Mouse (Mus musculus) CH12.LX (cell line): ENCODE measurements at regions not wholly inside any gene's neighbourhood (a gene's known extent, or its start where the extent isn't known, plus 50 kb on each side); places are given as distances from the start of the nearest gene placed in this dataset.

Experiments used
- DNase-seq: peaks from one replicate; pipeline ENCODE4 v3.0.0-alpha.2; 2013; ENCODE audit errors: extremely low read depth
- H3K27ac ChIP-seq: 2 replicates; pipeline ENCODE4 v1.5.1; 2012; ENCODE audit warnings: low read depth, mild to moderate bottlenecking, control low read depth, moderate library complexity; ENCODE audit not compliant: insufficient read depth
- H3K27me3 ChIP-seq: replicated peaks from 2 replicates; pipeline ENCODE3; 2012; ENCODE audit warnings: inconsistent platforms
- H3K36me3 ChIP-seq, 2 experiments: replicated peaks in 1 of 2; 2 replicates each; pipeline versions ENCODE3 to v1.6.1; 2012; ENCODE audit warnings: inconsistent platforms in 1 of 2, low read length in 1 of 2, mild to moderate bottlenecking in 1 of 2, mixed read lengths in 1 of 2, moderate library complexity in 1 of 2; ENCODE audit not compliant: control insufficient read depth in 1 of 2, insufficient read depth in 1 of 2
- H3K4me1 ChIP-seq, 2 experiments: 2 replicates each; pipeline ENCODE4 v1.6.1; 2012; ENCODE audit warnings: inconsistent platforms in 1 of 2, moderate library complexity in 1 of 2; ENCODE audit not compliant: insufficient read depth in 2 of 2, control insufficient read depth in 1 of 2
- H3K4me2 ChIP-seq: 2 replicates; pipeline ENCODE4 v1.6.1; 2012; ENCODE audit warnings: low read depth, mild to moderate bottlenecking, control low read depth; ENCODE audit not compliant: poor library complexity, insufficient read depth, severe bottlenecking
- H3K4me3 ChIP-seq, 3 experiments: fragments of 150-350 bp in 1 of 3; sonication (generic) in 1 of 3; replicated peaks in 1 of 3; 2 replicates each; pipeline versions ENCODE3 to v1.5.1; 2011 to 2012; ENCODE audit warnings: low read depth in 2 of 3, low read length in 2 of 3, mild to moderate bottlenecking in 2 of 3, moderate library complexity in 2 of 3, control low read depth in 1 of 3, improper control_type of control experiment in 1 of 3, inconsistent platforms in 1 of 3, mixed read lengths in 1 of 3; ENCODE audit not compliant: poor library complexity in 1 of 3
- H3K79me2 ChIP-seq: replicated peaks from 2 replicates; pipeline ENCODE4 v1.6.1; 2012; ENCODE audit warnings: mild to moderate bottlenecking, moderate library complexity; ENCODE audit not compliant: control insufficient read depth, poor library complexity, insufficient read depth, severe bottlenecking; ENCODE audit errors: extremely low read depth
- H3K9ac ChIP-seq: 2 replicates; pipeline ENCODE4 v1.6.1; 2012; ENCODE audit warnings: low read depth, mild to moderate bottlenecking, control low read depth, moderate library complexity; ENCODE audit not compliant: insufficient read depth
- H3K9me3 ChIP-seq: replicated peaks from 2 replicates; pipeline ENCODE3; 2012; ENCODE audit warnings: low read length, inconsistent platforms, mixed read lengths
- CHD2 ChIP-seq: IDR thresholded peaks from 2 replicates; pipeline ENCODE4 v1.6.1; 2011; ENCODE audit warnings: low read length, improper control_type of control experiment
- CTCF ChIP-seq, 2 experiments: IDR thresholded peaks in 1 of 2; conservative IDR thresholded peaks in 1 of 2; 2 replicates each; pipeline ENCODE4 v1.5.1; 2011 to 2012; ENCODE audit warnings: low read depth in 2 of 2, low read length in 2 of 2, improper control_type of control experiment in 1 of 2, inconsistent platforms in 1 of 2, mild to moderate bottlenecking in 1 of 2, moderate library complexity in 1 of 2
- E2F4 ChIP-seq: IDR thresholded peaks from 2 replicates; pipeline ENCODE4 v1.6.1; 2011; ENCODE audit warnings: low read depth, low read length, improper control_type of control experiment; ENCODE audit not compliant: insufficient replicate concordance
- ELF1 ChIP-seq: IDR thresholded peaks from 2 replicates; pipeline ENCODE4 v1.6.1; 2014; ENCODE audit warnings: low read depth, mild to moderate bottlenecking, inconsistent platforms, low read length, improper control_type of control experiment
- ETS1 ChIP-seq: conservative IDR thresholded peaks from 2 replicates; pipeline ENCODE4 v1.6.1; 2012; ENCODE audit warnings: low read depth, mild to moderate bottlenecking, inconsistent platforms, low read length, improper control_type of control experiment, moderate library complexity
- GABPA ChIP-seq: IDR thresholded peaks from 2 replicates; pipeline ENCODE4 v1.6.1; 2012; ENCODE audit warnings: low read depth, low read length, improper control_type of control experiment, inconsistent platforms; ENCODE audit not compliant: insufficient replicate concordance
- HCFC1 ChIP-seq: IDR thresholded peaks from 2 replicates; pipeline ENCODE4 v1.6.1; 2012; ENCODE audit warnings: low read depth, mild to moderate bottlenecking, inconsistent platforms, low read length, improper control_type of control experiment
- JUND ChIP-seq: conservative IDR thresholded peaks from 2 replicates; pipeline ENCODE4 v1.6.1; 2011; ENCODE audit warnings: low read depth, low read length, improper control_type of control experiment
- MAFK ChIP-seq: IDR thresholded peaks from 2 replicates; pipeline ENCODE4 v1.6.1; 2011; ENCODE audit warnings: low read length, improper control_type of control experiment; ENCODE audit not compliant: insufficient replicate concordance
- MAX ChIP-seq: IDR thresholded peaks from 2 replicates; pipeline ENCODE4 v1.6.1; 2011; ENCODE audit warnings: low read length, improper control_type of control experiment
- MEF2A ChIP-seq: IDR thresholded peaks from 2 replicates; pipeline ENCODE4 v1.6.1; 2014; ENCODE audit warnings: low read depth, mild to moderate bottlenecking, inconsistent platforms, low read length, improper control_type of control experiment, borderline replicate concordance
- MXI1 ChIP-seq: IDR thresholded peaks from 2 replicates; pipeline ENCODE4 v1.6.1; 2011; ENCODE audit warnings: mild to moderate bottlenecking, low read depth, low read length, improper control_type of control experiment
- MYC ChIP-seq: IDR thresholded peaks from 2 replicates; pipeline ENCODE4 v1.6.1; 2011; ENCODE audit warnings: low read depth, mild to moderate bottlenecking, improper control_type of control experiment, low read length
- NELFE ChIP-seq: IDR thresholded peaks from 2 replicates; pipeline ENCODE4 v1.6.1; 2011; ENCODE audit warnings: low read depth, low read length, improper control_type of control experiment
- NRF1 ChIP-seq: IDR thresholded peaks from 2 replicates; pipeline ENCODE4 v1.6.1; 2014; ENCODE audit warnings: low read depth, mild to moderate bottlenecking, inconsistent platforms, low read length, improper control_type of control experiment, moderate library complexity
- POLR2A ChIP-seq: IDR thresholded peaks from 2 replicates; pipeline ENCODE4 v1.6.1; 2011; ENCODE audit warnings: low read depth, mild to moderate bottlenecking, improper control_type of control experiment, low read length
- POLR2AphosphoS2 ChIP-seq: IDR thresholded peaks from 2 replicates; pipeline ENCODE4 v1.6.1; 2011; ENCODE audit warnings: low read depth, low read length, improper control_type of control experiment
- RAD21 ChIP-seq: IDR thresholded peaks from 2 replicates; pipeline ENCODE4 v1.6.1; 2011; ENCODE audit warnings: low read depth, mild to moderate bottlenecking, low read length, improper control_type of control experiment, moderate library complexity
- SMC3 ChIP-seq: IDR thresholded peaks from 2 replicates; pipeline ENCODE4 v1.6.1; 2011; ENCODE audit warnings: low read depth, low read length, improper control_type of control experiment
- USF1 ChIP-seq: IDR thresholded peaks from 2 replicates; pipeline ENCODE4 v1.6.1; 2014; ENCODE audit warnings: low read depth, mild to moderate bottlenecking, inconsistent platforms, low read length, improper control_type of control experiment
- USF2 ChIP-seq: conservative IDR thresholded peaks from 2 replicates; pipeline ENCODE4 v1.6.1; 2011; ENCODE audit warnings: low read depth, low read length, improper control_type of control experiment
- ZC3H11A ChIP-seq: IDR thresholded peaks from 2 replicates; pipeline ENCODE4 v1.6.1; 2012; ENCODE audit warnings: low read depth, mild to moderate bottlenecking, inconsistent platforms, low read length, improper control_type of control experiment
- ZKSCAN1 ChIP-seq: IDR thresholded peaks from 2 replicates; pipeline ENCODE4 v1.6.1; 2012; ENCODE audit warnings: low read depth, inconsistent platforms, low read length, improper control_type of control experiment, borderline replicate concordance
- ZMIZ1 ChIP-seq: IDR thresholded peaks from 2 replicates; pipeline ENCODE4 v1.6.1; 2012; ENCODE audit warnings: low read depth, mild to moderate bottlenecking, inconsistent platforms, low read length, improper control_type of control experiment
- ZNF384 ChIP-seq: IDR thresholded peaks from 2 replicates; pipeline ENCODE4 v1.6.1; 2012; ENCODE audit warnings: low read depth, low read length, improper control_type of control experiment, inconsistent platforms
- dilution Hi-C: fragments of 300-500 bp; cut with MboI; formaldehyde crosslinking; loops from 2 replicates; pipeline ENCODE4 v1.14.3; 2020; ENCODE audit warnings: low sequenced_read_pairs; ENCODE audit not compliant: extremely low pct_unique_long_range_greater_than_20kb, extremely low pct_ligation_motif_present
- in situ Hi-C: fragments of 300-500 bp; cut with MboI; formaldehyde crosslinking; loops from 3 replicates; pipeline ENCODE4 v1.14.3; 2019; ENCODE audit warnings: low sequenced_read_pairs, low pct_ligation_motif_present, low pct_unique_long_range_greater_than_20kb, mixed read lengths

DNA sequence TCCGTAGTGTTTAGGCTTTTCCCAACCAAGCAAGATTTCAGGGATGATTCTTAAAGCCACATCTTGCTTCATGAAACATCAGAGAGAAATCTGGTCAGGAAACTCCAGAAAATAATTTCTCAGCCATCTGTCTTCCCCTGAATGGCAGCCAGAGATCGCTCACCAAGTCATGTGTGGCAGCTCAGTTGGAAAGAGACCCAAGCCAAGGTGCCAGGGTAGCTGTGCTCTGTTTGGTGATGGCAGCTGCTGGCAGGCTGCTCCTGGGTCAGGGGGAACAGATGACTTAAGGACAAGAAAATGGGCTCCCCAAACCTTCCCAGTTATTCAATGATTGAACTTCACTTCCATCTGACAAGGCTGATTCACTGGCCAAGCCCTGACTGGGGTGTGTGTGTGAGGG, 91.7 kb upstream of the Syt6 start:
- Histone ChIP-seq H3K79me2 (no peaks in the 10 kb centered on the region), H3K27ac (no peak overlapping the region), H3K27me3 (no peaks in the 10 kb centered on the region), H3K36me3 (no peaks in the 10 kb centered on the region), H3K9ac (no peak overlapping the region), H3K4me1 (no peaks in the 10 kb centered on the region), H3K4me2 (no peak overlapping the region), H3K9me3 (no peaks in the 10 kb centered on the region), H3K4me3 (no peak overlapping the region)
- no peak for DNase-seq
- dilution Hi-C loops = no loop called here
- TF ChIP-seq ZMIZ1 (no peak), NRF1 (no peak), MYC (no peak), CHD2 (no peak), MXI1 (no peak), GABPA (no peak), SMC3 (no peak), E2F4 (no peak), HCFC1 (no peak), ZNF384 (no peak), POLR2AphosphoS2 (no peak), RAD21 (no peak), ZC3H11A (no peak), USF2 (no peak), NELFE (no peak), ZKSCAN1 (no peak)
- in situ Hi-C loops = no loop called here

- Histone ChIP-seq H3K36me3 (no peaks in the 10 kb centered on the region), H3K4me1 (no peaks in the 10 kb centered on the region), H3K27ac (no peak overlapping the region), H3K79me2 (no peaks in the 10 kb centered on the region), H3K4me3 (no peak overlapping the region), H3K4me2 (no peak overlapping the region), H3K9ac (no peak overlapping the region), H3K27me3 (no peaks in the 10 kb centered on the region), H3K9me3 (no peaks in the 10 kb centered on the region)
- in situ Hi-C loops (no loop called here), dilution Hi-C loops (no loop called here)
- TF ChIP-seq ZKSCAN1 (no peak), JUND (no peak), POLR2A (no peak), MEF2A (no peak), MYC (no peak), USF1 (no peak), ZNF384 (no peak), ETS1 (no peak), NRF1 (no peak), CHD2 (no peak), MAFK (no peak), ELF1 (no peak), MAX (no peak), GABPA (no peak), CTCF (conservative IDR thresholded peaks at IDR 0.05 in 1 of 2, IDR thresholded peaks at IDR 0.05 in 1 of 2; ENCODE audit: low read depth in 2 of 2, low read length in 2 of 2) (no peak), NELFE (no peak)
- no peak for DNase-seq
Measured at GRCm38 (mm10) chr3:103483762-103484161, 91.3 kb upstream of the Syt6 start.
